In the genomic region with DNA sequence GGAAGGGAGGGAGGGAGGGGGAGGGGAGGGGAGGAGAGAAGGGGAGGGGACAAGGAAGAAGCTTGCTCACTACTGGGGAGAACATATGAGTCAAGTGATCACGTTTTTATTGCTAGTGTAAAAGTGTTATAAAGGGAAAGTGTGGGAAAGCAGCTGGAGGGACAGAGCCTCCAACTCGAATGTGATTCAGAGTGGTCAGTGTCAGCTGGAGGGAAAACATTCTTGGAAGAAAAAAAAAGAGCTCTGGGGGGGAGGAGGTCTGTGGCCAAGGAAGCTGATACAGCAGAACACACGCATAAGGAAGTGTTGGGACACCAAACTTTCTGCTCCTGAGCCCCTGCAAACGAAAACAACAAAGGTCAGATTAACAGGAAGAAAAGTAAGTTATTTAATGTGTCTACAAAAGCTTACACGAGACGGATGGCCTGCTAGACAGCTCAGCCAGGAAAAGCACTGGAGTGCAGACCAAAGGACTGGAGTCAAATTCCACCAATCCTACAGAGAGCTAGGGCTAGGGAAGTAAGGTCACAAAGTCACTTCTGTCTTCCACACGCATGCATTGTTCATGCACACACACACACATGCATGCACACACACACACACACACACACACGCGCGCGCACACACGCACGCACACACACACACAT, we compare ENCODE assay signal across 16 mouse cellular contexts.
DNase-seq lines count a peak whose midpoint lies in the region; ATAC-seq and TF ChIP-seq lines count a peak whose summit lies in the region.
"Had no signal": no experiment of that assay in that cellular context is flagged by ENCODE, and none has a peak within 500 bp of the region (broad histone marks: within the 10 kb centered on the region; RNA-seq: fewer than 3 reads in every experiment).

No protein-coding gene starts in this region.

- H3K4me2 ChIP-seq in lung, embryonic 16.5 days (ENCODE audit: low read depth, low read length): no peak overlapping the region
- H3K4me2 ChIP-seq in limb, embryonic 12.5 days: no peak overlapping the region
- H3K4me2 ChIP-seq: hindbrain, embryonic 13.5 days; midbrain, embryonic 13.5 days; neural tube, embryonic 15.5 days had no signal

- H3K27ac ChIP-seq in heart, embryonic 10.5 days: 0 out of 2 replicates have a peak overlapping the region, but pooled peaks have one; percentile 29
- H3K27ac ChIP-seq in lung, embryonic 16.5 days (ENCODE audit: low read length): peak overlapping the region; percentile 47; the same call in 1 of the 2 replicates
- H3K27ac ChIP-seq in limb, embryonic 12.5 days: peak overlapping the region; percentile 56; the same call in 1 of the 2 replicates
- H3K27ac ChIP-seq in layer of hippocampus, adult 2 months: no peak overlapping the region
- H3K27ac ChIP-seq: hindbrain, embryonic 13.5 days; midbrain, embryonic 13.5 days; neural tube, embryonic 15.5 days had no signal

- ATAC-seq in lung, embryonic 16.5 days (ENCODE audit: low read depth): peak; percentile 76
- no peak for ATAC-seq in limb, embryonic 12.5 days (ENCODE audit: insufficient number of reproducible peaks, insufficient read depth, low FRiP score, low TSS enrichment, low read depth)
- ATAC-seq in frontal cortex, adult (ENCODE audit: low TSS enrichment): no peak
- ATAC-seq: forebrain, embryonic 16.5 days; midbrain, embryonic 13.5 days had no signal

- H3K9ac ChIP-seq in lung, embryonic 16.5 days (ENCODE audit: low read length): no peak overlapping the region
- 0 out of 2 replicates have a peak overlapping the region, but pooled peaks have one; percentile 18 for H3K9ac ChIP-seq in limb, embryonic 12.5 days (replicated peaks)
- H3K9ac ChIP-seq: hindbrain, embryonic 13.5 days; midbrain, embryonic 13.5 days; neural tube, embryonic 15.5 days had no signal

- no peak for DNase-seq in heart, embryonic 10.5 days (ENCODE audit: low spot score)
- no peak for DNase-seq in heart, postnatal 4 days
- no peak for DNase-seq in lung, postnatal 25 days (ENCODE audit: low spot score)
- DNase-seq in layer of hippocampus, adult 2 months (ENCODE audit: low spot score in 2 of 2): no peak
- DNase-seq in cerebellum, postnatal 14 days: no peak
- DNase-seq: cerebellum, postnatal 25 days; layer of hippocampus, adult 9-11 months; right cerebral cortex, postnatal 25 days; thymus, adult 18-20 months had no signal

- H3K4me3 ChIP-seq in heart, embryonic 10.5 days: no peak overlapping the region
- H3K4me3 ChIP-seq in lung, embryonic 16.5 days (ENCODE audit: low read length): no peak overlapping the region
- no peak overlapping the region for H3K4me3 ChIP-seq in limb, embryonic 12.5 days (replicated peaks)
- no peak overlapping the region for H3K4me3 ChIP-seq in layer of hippocampus, adult 2 months
- H3K4me3 ChIP-seq: hindbrain, embryonic 13.5 days; midbrain, embryonic 13.5 days; neural tube, embryonic 15.5 days had no signal

- no peak for TF ChIP-seq CTCF in layer of hippocampus, adult 2 months (conservative IDR thresholded peaks at IDR 0.05)

- 61% methylated on average over 13 of the region's 13 CpGs for WGBS in heart, embryonic 10.5 days
- WGBS in lung, embryonic 16.5 days: 44% methylated on average over 13 of the region's 13 CpGs
- 46% methylated on average over 13 of the region's 13 CpGs for WGBS in limb, embryonic 12.5 days

- peaks cover 6% of the 10 kb centered on the region; the same call in 1 of the 2 replicates for H3K4me1 ChIP-seq in heart, embryonic 10.5 days
- 0 out of 2 replicates have a peak, but pooled peaks cover 3% of the 10 kb centered on the region for H3K4me1 ChIP-seq in lung, embryonic 16.5 days (replicated peaks; ENCODE audit: control insufficient read depth, insufficient read depth, low read length)
- peaks cover 11% of the 10 kb centered on the region for H3K4me1 ChIP-seq in limb, embryonic 12.5 days (replicated peaks)
- H3K4me1 ChIP-seq: hindbrain, embryonic 13.5 days; midbrain, embryonic 13.5 days; neural tube, embryonic 15.5 days had no signal

- H3K27me3 ChIP-seq in heart, embryonic 10.5 days (ENCODE audit: insufficient read depth, poor library complexity, severe bottlenecking): no peaks in the 10 kb centered on the region
- H3K27me3 ChIP-seq in lung, embryonic 16.5 days (ENCODE audit: control insufficient read depth, insufficient read depth, low read depth, low read length): no peaks in the 10 kb centered on the region
- no peaks in the 10 kb centered on the region for H3K27me3 ChIP-seq in limb, embryonic 12.5 days
- H3K27me3 ChIP-seq: hindbrain, embryonic 13.5 days; midbrain, embryonic 13.5 days; neural tube, embryonic 15.5 days had no signal

- no peaks in the 10 kb centered on the region for H3K9me3 ChIP-seq in heart, embryonic 10.5 days
- no peaks in the 10 kb centered on the region for H3K9me3 ChIP-seq in lung, embryonic 16.5 days (ENCODE audit: control insufficient read depth, low read length)
- no peaks in the 10 kb centered on the region for H3K9me3 ChIP-seq in limb, embryonic 12.5 days
- H3K9me3 ChIP-seq: hindbrain, embryonic 13.5 days; midbrain, embryonic 13.5 days; neural tube, embryonic 15.5 days had no signal

- H3K36me3 ChIP-seq in heart, embryonic 10.5 days: no peaks in the 10 kb centered on the region
- no peaks in the 10 kb centered on the region for H3K36me3 ChIP-seq in lung, embryonic 16.5 days (ENCODE audit: control insufficient read depth, insufficient read depth, low read length)
- no peaks in the 10 kb centered on the region for H3K36me3 ChIP-seq in limb, embryonic 12.5 days
- H3K36me3 ChIP-seq: hindbrain, embryonic 13.5 days; midbrain, embryonic 13.5 days; neural tube, embryonic 15.5 days had no signal
